Mouse (Mus musculus) forebrain, embryonic 13.5 days (tissue): ENCODE measurements around the gene Pam16. TPM values are rescaled to one million over a fixed set of nuclear protein-coding genes. Genes with fewer than 3 reads are reported as not detected.

Source experiments
- ATAC-seq: fragments of 200-750 bp; cut with Nextera tagmentation; 2 replicates; pipeline ENCODE4 v1.8.0; 2017
- H3K27ac ChIP-seq: fragments of 300-500 bp; sonication (generic); 2 replicates; pipeline ENCODE4 v1.5.1; 2015; ENCODE audit warnings: inconsistent platforms, mild to moderate bottlenecking, moderate library complexity
- H3K27me3 ChIP-seq: fragments of 300-500 bp; sonication (generic); 2 replicates; pipeline ENCODE4 v1.6.1; 2015; ENCODE audit warnings: mild to moderate bottlenecking, inconsistent platforms
- H3K36me3 ChIP-seq: fragments of 300-500 bp; sonication (generic); 2 replicates; pipeline ENCODE4 v1.6.1; 2015; ENCODE audit warnings: mild to moderate bottlenecking, inconsistent platforms; ENCODE audit not compliant: poor library complexity, severe bottlenecking
- H3K4me1 ChIP-seq: fragments of 300-500 bp; sonication (generic); 2 replicates; pipeline ENCODE4 v1.6.1; 2015; ENCODE audit warnings: inconsistent platforms
- H3K4me2 ChIP-seq: fragments of 300-500 bp; sonication (generic); 2 replicates; pipeline ENCODE4 v1.6.1; 2015; ENCODE audit warnings: inconsistent platforms, mild to moderate bottlenecking, moderate library complexity
- H3K4me3 ChIP-seq: fragments of 300-500 bp; sonication (generic); 2 replicates; pipeline ENCODE4 v1.5.1; 2015; ENCODE audit warnings: mild to moderate bottlenecking, inconsistent platforms
- H3K9ac ChIP-seq: fragments of 300-500 bp; sonication (generic); 2 replicates; pipeline ENCODE4 v1.6.1; 2015; ENCODE audit warnings: mild to moderate bottlenecking, inconsistent platforms
- H3K9me3 ChIP-seq: fragments of 300-500 bp; sonication (generic); replicated peaks from 2 replicates; pipeline ENCODE4 v1.6.1; 2016; ENCODE audit warnings: inconsistent platforms
- WGBS: fragments of 180-500 bp; shearing (Covaris S2); methylation state at CpG from one replicate; pipeline ENCODE4 v1.1.7; 2015; 5-methylcytosine and 5-hydroxymethylcytosine counted together
- polyA plus RNA-seq: library from polyadenylated mRNA; unstranded; fragments of >200 nt; fragmentation: Nextera tagmentation; extraction: Ambion mirVana; gene quantifications from 2 replicates; pipeline ENCODE4 v1.2.1, GENCODE M21; 2015

Gene Pam16
- polyA plus RNA-seq, 1 experiment from 2014 or later: 149 TPM

DNA sequence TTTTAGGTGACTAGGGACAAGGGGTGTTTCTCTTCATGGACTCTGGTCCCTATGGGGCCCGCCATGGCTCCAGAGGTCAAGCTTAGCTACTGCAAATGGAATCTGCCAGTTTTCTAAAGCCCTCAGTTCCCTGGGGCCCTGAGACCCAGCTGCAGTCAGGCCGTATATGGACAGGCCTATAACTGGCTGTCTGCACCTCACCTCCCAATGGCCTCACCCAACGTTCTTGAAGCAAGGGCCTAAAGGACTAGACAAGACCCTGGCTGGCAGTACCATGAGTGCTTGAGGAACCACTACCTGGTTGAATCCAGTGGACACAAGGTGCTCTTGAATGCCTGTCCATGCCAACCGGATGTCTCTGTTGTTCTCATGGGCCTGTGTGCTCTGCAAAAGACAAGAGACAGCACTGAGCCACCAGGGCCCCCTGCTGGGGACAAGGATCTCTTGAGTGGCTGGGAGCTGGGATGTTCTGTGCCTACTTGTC lies 30.5 kb upstream of the Pam16 start:
- H3K9ac ChIP-seq: no peak overlapping the region
- 77% methylated on average over 4 of the region's 4 CpGs for WGBS
- H3K27me3 ChIP-seq: no peaks in the 10 kb centered on the region
- H3K36me3 ChIP-seq: peaks cover 36% of the 10 kb centered on the region; the same call in 1 of the 2 replicates
- no peak for ATAC-seq
- peaks cover 33% of the 10 kb centered on the region for H3K4me1 ChIP-seq
- no peaks in the 10 kb centered on the region for H3K9me3 ChIP-seq
- H3K4me3 ChIP-seq: no peak overlapping the region
- no peak overlapping the region for H3K27ac ChIP-seq
- H3K4me2 ChIP-seq: no peak overlapping the region

DNA sequence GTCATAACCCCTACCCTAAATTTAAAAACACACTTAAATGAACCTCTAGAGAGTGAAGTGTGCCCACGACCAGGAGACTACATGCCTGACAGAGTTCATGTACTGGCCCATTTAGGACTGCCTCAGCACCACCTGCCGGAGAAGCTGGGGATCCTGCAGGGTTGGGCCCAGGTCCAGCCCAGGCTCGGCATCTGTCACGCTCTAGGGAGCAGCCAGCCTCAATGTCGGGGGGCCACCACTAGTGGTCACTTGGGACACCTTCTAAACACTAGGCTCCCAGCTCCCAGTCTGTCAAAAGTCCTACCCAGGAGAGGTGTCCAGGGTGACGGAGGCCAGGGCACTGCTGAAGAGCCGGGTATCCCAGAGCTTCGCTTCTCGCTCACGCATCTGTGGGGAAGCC lies 29.9 kb upstream of the Pam16 start:
- 86% methylated on average over 10 of the region's 10 CpGs for WGBS
- Histone ChIP-seq H3K4me3 (no peak overlapping the region), H3K9ac (no peak overlapping the region), H3K4me2 (no peak overlapping the region), H3K27ac (no peak overlapping the region), H3K36me3 (peaks cover 38% of the 10 kb centered on the region; the same call in 1 of the 2 replicates), H3K27me3 (no peaks in the 10 kb centered on the region), H3K9me3 (no peaks in the 10 kb centered on the region), H3K4me1 (peaks cover 33% of the 10 kb centered on the region)
- no peak for ATAC-seq

DNA sequence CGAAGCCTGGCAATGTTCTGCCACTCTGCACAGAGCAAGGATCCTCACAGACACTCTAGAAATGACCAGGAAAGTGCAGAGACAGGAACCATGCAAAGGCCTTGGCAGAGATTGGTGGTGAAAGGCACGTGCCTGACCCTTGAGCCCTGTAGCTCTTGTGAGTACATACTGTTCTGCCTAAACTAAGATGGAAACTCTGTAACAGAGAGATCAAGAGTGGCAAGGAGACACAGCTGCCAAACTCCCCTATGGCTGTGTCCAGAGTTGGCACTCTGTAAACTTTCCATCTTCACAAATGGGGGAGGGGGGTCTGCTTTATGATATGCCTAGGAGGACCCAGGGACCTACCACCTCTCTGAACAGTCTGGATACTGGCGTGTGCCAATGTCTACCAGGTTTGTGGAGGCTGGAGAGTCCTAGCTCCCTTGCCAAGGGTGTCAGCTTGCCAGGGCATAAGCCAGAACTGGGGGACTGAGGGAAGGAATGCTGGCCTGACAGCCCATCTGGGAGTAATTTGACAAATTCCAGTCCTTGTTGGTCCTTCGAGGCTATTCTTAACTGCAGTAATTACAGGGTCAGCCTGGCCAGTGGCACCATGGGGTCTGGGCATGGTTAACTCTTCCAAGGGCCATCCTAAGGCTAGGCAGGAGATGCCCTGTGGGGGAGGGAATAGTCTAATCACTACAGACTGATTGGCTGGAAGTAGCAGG lies 28.1 kb upstream of the Pam16 start:
- WGBS: 86% methylated on average over 4 of the region's 4 CpGs
- H3K36me3 ChIP-seq: peaks cover 52% of the 10 kb centered on the region; the same call in 1 of the 2 replicates
- H3K9ac ChIP-seq: no peak overlapping the region
- H3K27me3 ChIP-seq: no peaks in the 10 kb centered on the region
- H3K9me3 ChIP-seq: no peaks in the 10 kb centered on the region
- no peak overlapping the region for H3K4me2 ChIP-seq
- H3K27ac ChIP-seq: no peak overlapping the region
- ATAC-seq: no peak
- no peak overlapping the region for H3K4me3 ChIP-seq
- peaks cover 22% of the 10 kb centered on the region for H3K4me1 ChIP-seq

DNA sequence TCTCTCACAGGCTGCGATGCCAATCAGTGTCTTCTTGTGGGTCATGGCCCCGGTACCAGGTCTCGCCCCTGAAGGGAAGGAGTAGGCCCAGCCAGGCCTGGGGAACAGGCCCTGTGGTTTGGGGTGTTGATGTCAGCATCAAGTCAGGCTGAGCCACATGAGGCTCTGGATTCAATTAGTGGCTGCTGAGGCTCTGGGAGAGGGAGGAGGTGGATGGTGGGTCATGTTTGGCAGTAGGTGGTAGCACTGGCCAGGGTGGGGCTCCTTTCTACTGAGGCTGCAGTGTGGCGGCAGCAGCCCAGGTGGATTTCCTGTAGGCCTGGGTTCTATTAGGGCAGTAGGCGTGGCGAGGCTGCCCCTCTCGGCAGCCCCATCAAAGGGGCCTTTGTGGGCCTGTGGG lies 26.8 kb upstream of the Pam16 start:
- H3K9me3 ChIP-seq: no peaks in the 10 kb centered on the region
- peaks cover 52% of the 10 kb centered on the region; the same call in 1 of the 2 replicates for H3K36me3 ChIP-seq
- no peak for ATAC-seq
- peaks cover 21% of the 10 kb centered on the region for H3K4me1 ChIP-seq
- no peaks in the 10 kb centered on the region for H3K27me3 ChIP-seq
- H3K4me2 ChIP-seq: no peak overlapping the region
- H3K4me3 ChIP-seq: no peak overlapping the region
- H3K9ac ChIP-seq: no peak overlapping the region; the same call in 1 of the 2 replicates
- H3K27ac ChIP-seq: no peak overlapping the region
- WGBS: 66% methylated on average over 7 of the region's 7 CpGs

DNA sequence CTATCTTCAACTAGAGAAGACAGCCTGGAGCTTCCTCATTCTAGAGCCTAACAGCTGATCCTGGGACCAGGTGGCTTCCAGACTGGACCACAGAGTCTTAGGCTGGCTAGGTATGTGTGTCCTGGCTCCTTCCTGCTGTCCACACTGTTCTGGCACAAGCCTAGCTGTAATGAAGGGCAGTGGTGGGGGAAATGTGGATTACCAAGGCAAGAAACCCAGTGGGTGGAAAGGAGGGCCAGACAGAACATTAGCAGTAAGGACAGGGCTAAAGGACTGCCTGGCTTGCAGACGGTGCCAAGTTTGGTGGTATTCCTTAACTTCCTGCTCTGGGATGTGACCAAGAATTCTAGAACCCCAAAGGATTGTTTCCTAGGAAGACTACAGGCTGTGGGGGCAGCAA lies 26.3 kb upstream of the Pam16 start:
- Histone ChIP-seq H3K4me1 (peaks cover 15% of the 10 kb centered on the region), H3K27me3 (no peaks in the 10 kb centered on the region), H3K4me2 (no peak overlapping the region), H3K9ac (no peak overlapping the region), H3K4me3 (no peak overlapping the region), H3K27ac (no peak overlapping the region; the same call in 1 of the 2 replicates), H3K9me3 (no peaks in the 10 kb centered on the region), H3K36me3 (peaks cover 52% of the 10 kb centered on the region; the same call in 1 of the 2 replicates)
- WGBS: 86% methylated on average over 1 of the region's 1 CpGs
- ATAC-seq: no peak

DNA sequence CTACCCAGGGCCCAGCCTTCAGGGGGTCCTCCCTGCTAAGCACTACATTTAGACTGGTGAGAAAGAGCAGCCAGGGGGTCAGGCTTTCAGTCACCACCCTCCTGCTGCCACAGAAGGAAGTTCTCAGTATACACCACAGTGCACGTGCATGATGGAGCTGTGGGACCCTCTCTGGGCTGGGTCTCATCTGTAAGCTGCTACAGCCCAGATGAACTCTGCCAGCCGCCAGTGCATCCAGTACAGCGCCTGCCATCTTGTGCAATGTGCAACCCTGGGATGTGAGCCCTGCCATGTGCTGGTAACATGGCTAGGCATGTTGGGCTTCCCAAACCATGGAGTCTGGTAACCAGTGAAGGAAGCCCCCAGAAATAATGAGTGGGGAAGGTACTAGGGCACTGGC lies 25.4 kb upstream of the Pam16 start:
- ATAC-seq: no peak
- Histone ChIP-seq H3K9ac (no peak overlapping the region), H3K27ac (no peak overlapping the region), H3K4me1 (peaks cover 8% of the 10 kb centered on the region), H3K27me3 (no peaks in the 10 kb centered on the region), H3K4me3 (no peak overlapping the region), H3K4me2 (no peak overlapping the region), H3K9me3 (no peaks in the 10 kb centered on the region), H3K36me3 (peaks cover 46% of the 10 kb centered on the region; the same call in 1 of the 2 replicates)
- WGBS: 86% methylated on average over 3 of the region's 3 CpGs

DNA sequence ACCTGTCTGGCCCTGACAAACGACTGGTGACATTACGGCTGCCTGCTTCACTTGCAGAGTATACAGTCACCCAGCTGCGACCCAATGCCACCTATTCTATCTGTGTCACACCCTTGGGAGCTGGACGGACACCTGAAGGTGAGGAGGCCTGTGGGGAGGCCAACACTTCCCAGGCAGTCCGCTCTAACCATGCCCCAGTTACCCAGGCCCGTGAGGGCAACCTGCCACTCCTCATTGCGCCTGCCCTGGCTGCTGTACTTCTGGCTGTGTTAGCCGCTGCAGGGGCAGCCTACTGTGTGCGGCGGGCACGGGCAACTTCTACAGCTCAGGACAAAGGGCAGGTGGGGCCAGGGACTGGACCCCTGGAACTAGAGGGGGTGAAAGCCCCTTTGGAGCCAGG lies 24.9 kb upstream of the Pam16 start:
- Histone ChIP-seq H3K4me1 (peaks cover 9% of the 10 kb centered on the region), H3K36me3 (peaks cover 43% of the 10 kb centered on the region; the same call in 1 of the 2 replicates), H3K4me3 (no peak overlapping the region), H3K4me2 (no peak overlapping the region), H3K9ac (no peak overlapping the region), H3K9me3 (no peaks in the 10 kb centered on the region), H3K27me3 (no peaks in the 10 kb centered on the region), H3K27ac (no peak overlapping the region)
- no peak for ATAC-seq
- WGBS: 93% methylated on average over 11 of the region's 11 CpGs

DNA sequence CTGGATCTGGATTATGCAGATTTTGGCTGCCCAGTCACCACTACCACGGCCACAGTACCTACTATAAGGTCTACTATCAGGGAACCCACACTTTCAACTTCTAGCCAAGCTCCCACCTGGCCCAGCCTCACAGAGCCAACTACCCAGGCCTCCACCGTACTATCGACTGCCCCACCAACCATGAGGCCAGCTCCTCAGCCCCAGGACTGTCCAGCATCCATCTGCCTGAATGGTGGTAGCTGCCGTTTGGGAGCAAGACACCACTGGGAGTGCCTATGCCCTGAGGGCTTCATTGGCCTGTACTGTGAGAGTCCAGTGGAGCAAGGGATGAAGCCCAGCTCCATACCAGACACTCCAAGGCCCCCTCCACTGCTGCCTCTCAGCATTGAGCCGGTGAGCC lies 24.4 kb upstream of the Pam16 start:
- H3K9me3 ChIP-seq: no peaks in the 10 kb centered on the region
- no peak for ATAC-seq
- no peak overlapping the region for H3K4me2 ChIP-seq
- no peaks in the 10 kb centered on the region for H3K27me3 ChIP-seq
- peaks cover 14% of the 10 kb centered on the region for H3K4me1 ChIP-seq
- H3K9ac ChIP-seq: no peak overlapping the region
- no peak overlapping the region for H3K4me3 ChIP-seq
- WGBS: 88% methylated on average over 5 of the region's 5 CpGs
- peaks cover 39% of the 10 kb centered on the region; the same call in 1 of the 2 replicates for H3K36me3 ChIP-seq
- H3K27ac ChIP-seq: no peak overlapping the region

DNA sequence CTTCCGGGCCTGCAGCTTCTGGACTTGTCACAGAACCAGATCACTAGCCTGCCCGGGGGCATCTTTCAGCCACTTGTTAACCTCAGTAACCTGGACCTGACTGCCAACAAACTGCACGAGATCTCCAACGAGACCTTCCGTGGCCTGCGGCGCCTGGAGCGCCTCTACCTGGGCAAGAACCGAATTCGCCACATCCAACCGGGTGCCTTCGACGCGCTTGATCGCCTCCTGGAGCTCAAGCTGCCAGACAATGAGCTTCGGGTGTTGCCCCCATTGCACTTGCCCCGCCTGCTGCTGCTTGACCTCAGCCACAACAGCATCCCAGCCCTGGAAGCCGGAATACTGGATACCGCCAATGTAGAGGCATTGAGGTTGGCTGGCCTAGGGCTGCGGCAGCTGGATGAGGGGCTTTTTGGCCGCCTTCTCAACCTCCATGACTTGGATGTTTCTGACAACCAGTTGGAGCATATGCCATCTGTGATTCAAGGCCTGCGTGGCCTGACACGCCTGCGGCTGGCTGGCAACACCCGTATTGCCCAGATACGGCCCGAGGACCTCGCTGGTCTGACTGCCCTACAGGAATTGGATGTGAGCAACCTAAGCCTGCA lies 23.7 kb upstream of the Pam16 start:
- ATAC-seq: no peak
- no peak overlapping the region for H3K4me3 ChIP-seq
- no peaks in the 10 kb centered on the region for H3K9me3 ChIP-seq
- peaks cover 20% of the 10 kb centered on the region for H3K4me1 ChIP-seq
- no peak overlapping the region for H3K9ac ChIP-seq
- 86% methylated on average over 28 of the region's 28 CpGs for WGBS
- peaks cover 33% of the 10 kb centered on the region; the same call in 1 of the 2 replicates for H3K36me3 ChIP-seq
- no peaks in the 10 kb centered on the region for H3K27me3 ChIP-seq
- no peak overlapping the region for H3K27ac ChIP-seq
- no peak overlapping the region for H3K4me2 ChIP-seq

DNA sequence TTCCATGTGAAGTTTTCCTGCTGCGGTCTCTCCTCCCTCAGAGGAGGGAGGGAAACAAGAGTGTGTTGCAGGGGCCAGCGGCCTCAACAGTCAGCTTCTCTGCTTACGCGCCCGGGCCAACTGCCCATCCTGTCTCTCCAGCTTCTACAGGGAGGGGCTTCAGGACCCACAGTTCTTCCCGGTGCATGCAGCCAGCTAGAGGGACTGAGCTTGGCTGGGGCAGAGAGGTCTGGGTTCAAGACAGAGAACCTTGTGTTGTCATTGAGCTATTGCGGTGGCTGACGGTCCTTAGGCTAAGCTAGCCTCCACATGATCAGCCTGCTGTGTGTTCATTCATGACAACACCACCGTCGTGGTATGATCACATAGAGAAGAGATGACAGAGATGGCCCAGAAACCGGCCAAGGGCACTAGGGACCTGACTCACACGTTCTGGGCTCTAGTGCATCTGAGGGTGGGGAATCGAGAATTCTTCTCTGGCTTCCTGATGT lies 22.9 kb upstream of the Pam16 start:
- no peak for ATAC-seq
- H3K9ac ChIP-seq: peak overlapping the region; percentile 3; the same call in 1 of the 2 replicates
- peaks cover 33% of the 10 kb centered on the region; the same call in 1 of the 2 replicates for H3K36me3 ChIP-seq
- no peaks in the 10 kb centered on the region for H3K27me3 ChIP-seq
- H3K9me3 ChIP-seq: no peaks in the 10 kb centered on the region
- H3K4me3 ChIP-seq: no peak overlapping the region
- H3K27ac ChIP-seq: no peak overlapping the region
- H3K4me2 ChIP-seq: no peak overlapping the region
- WGBS: 83% methylated on average over 13 of the region's 13 CpGs
- peaks cover 29% of the 10 kb centered on the region for H3K4me1 ChIP-seq

DNA sequence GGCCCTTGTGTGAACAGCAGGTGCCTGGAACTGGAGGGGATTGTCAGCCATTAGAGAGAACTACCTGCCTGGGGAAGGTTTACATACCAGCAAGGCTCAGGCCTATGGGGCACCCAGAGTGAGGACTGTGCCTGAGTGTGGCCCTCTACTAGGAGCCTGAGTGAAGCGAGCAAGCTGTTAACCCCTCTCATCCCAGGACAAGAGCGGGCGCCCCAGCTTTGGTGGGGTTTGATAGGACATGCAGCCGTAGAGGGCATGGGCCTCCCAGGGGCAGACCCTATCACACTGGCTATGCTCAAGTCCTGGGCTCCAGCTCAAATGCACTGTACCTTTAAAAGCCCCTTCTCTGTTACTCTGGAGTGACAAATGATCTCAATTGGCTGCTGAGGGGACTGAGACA lies 22.0 kb upstream of the Pam16 start:
- no peak overlapping the region for H3K27ac ChIP-seq

DNA sequence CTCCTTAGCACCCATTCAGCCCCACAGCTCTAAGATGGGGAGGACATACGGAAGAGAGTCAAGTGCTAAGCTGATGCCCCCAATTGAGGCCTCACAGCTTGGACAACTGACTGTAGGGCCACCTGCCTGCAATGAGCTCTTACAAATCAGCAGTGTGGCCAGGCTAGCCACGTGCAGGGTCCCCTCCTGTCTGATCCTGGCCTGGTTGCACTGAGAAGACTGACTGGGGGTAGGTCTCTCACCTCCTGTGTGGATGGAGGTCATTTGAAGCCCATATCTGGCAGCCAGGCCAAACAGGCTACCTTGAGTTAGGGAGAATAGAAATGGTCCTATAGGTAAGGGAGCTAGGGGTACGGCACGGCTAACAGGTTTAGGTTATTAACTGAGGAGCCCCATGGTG lies 21.1 kb upstream of the Pam16 start:
- WGBS: 83% methylated on average over 4 of the region's 4 CpGs
- no peak for ATAC-seq
- H3K4me1 ChIP-seq: peaks cover 37% of the 10 kb centered on the region
- H3K4me2 ChIP-seq: no peak overlapping the region
- no peaks in the 10 kb centered on the region for H3K27me3 ChIP-seq
- H3K27ac ChIP-seq: no peak overlapping the region
- no peak overlapping the region for H3K9ac ChIP-seq
- no peak overlapping the region for H3K4me3 ChIP-seq
- H3K36me3 ChIP-seq: peaks cover 16% of the 10 kb centered on the region; the same call in 1 of the 2 replicates
- H3K9me3 ChIP-seq: no peaks in the 10 kb centered on the region

More for the DNA sequence above, 22.0 kb upstream of the Pam16 start:
- Histone ChIP-seq H3K4me1 (peaks cover 33% of the 10 kb centered on the region), H3K9me3 (no peaks in the 10 kb centered on the region), H3K4me3 (no peak overlapping the region), H3K9ac (no peak overlapping the region), H3K27me3 (no peaks in the 10 kb centered on the region), H3K4me2 (no peak overlapping the region), H3K36me3 (peaks cover 25% of the 10 kb centered on the region; the same call in 1 of the 2 replicates)
- 76% methylated on average over 4 of the region's 4 CpGs for WGBS
- no peak for ATAC-seq
